Mouse (Mus musculus) E14TG2a.4 (cell line): ENCODE results near the gene Gm17087.

Source experiments
- H3K27me3 ChIP-seq: 2 replicates; pipeline ENCODE4 v1.6.1; 2014; ENCODE audit warnings: low read length, control low read depth; ENCODE audit not compliant: insufficient read depth
- H3K36me3 ChIP-seq: 2 replicates; pipeline ENCODE4 v1.6.1; 2014; ENCODE audit warnings: low read length, control low read depth; ENCODE audit not compliant: insufficient read depth
- H3K4me1 ChIP-seq: replicated peaks from 2 replicates; pipeline ENCODE4 v1.6.1; 2014; ENCODE audit warnings: low read depth, low read length, control low read depth
- H3K4me3 ChIP-seq: replicated peaks from 2 replicates; pipeline ENCODE4 v1.5.1; 2014; ENCODE audit warnings: mild to moderate bottlenecking, low read length
- H3K9me3 ChIP-seq: 2 replicates; pipeline ENCODE4 v1.6.1; 2014; ENCODE audit warnings: low read length, control low read depth
- CTCF ChIP-seq: conservative IDR thresholded peaks from 2 replicates; pipeline ENCODE4 v1.5.1; 2014; ENCODE audit warnings: low read length
- NANOG ChIP-seq: IDR thresholded peaks from 2 replicates; pipeline ENCODE4 v1.6.1; 2014; ENCODE audit warnings: borderline replicate concordance, low read length, mixed read lengths
- POU5F1 ChIP-seq: IDR thresholded peaks from 2 replicates; pipeline ENCODE4 v1.6.1; 2014; ENCODE audit warnings: low read length, borderline replicate concordance

Gene Gm17087

DNA sequence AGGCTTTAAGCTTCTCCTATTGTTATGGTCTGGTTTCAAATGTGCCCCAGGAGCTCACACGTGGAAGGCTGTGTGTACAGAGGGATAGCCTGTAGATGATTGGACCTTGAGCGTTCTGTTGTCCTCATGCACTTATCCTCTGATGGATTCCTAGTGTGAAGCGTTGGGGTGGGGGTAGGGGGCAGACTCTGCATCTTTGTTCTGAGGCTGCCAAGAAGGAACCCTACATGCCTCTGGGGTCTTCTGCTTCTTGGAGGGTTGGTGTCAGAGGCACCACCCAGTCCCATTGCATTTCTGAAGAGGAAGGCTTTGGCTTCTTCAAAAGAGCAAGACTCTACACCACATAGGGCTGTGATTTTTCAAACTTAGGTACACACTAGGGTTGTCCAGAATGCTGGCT, 13.1 kb downstream of the Gm17087 start:
- no peak overlapping the region for H3K4me3 ChIP-seq
- H3K27me3 ChIP-seq, result peaks cover 26% of the 10 kb centered on the region
- no peaks in the 10 kb centered on the region for H3K4me1 ChIP-seq
- no peaks in the 10 kb centered on the region for H3K9me3 ChIP-seq
- TF ChIP-seq POU5F1, result no peak
- no peak for TF ChIP-seq CTCF
- TF ChIP-seq NANOG, result no peak
- no peaks in the 10 kb centered on the region for H3K36me3 ChIP-seq

- Histone ChIP-seq H3K27me3 (peaks cover 26% of the 10 kb centered on the region), H3K36me3 (no peaks in the 10 kb centered on the region), H3K4me1 (no peaks in the 10 kb centered on the region), H3K4me3 (no peak overlapping the region), H3K9me3 (peaks cover 3% of the 10 kb centered on the region; the same call in 1 of the 2 replicates)
- no peak for TF ChIP-seq POU5F1
- TF ChIP-seq NANOG, result no peak
- no peak for TF ChIP-seq CTCF
Observed at GRCm38 (mm10) chr17:8552346-8553035, 14.3 kb downstream of the Gm17087 start.

- no peaks in the 10 kb centered on the region for H3K36me3 ChIP-seq
- H3K4me1 ChIP-seq, result peaks cover 2% of the 10 kb centered on the region; the same call in 1 of the 2 replicates
- peaks cover 26% of the 10 kb centered on the region for H3K27me3 ChIP-seq
- H3K4me3 ChIP-seq, result no peak overlapping the region
- peaks cover 5% of the 10 kb centered on the region; the same call in 1 of the 2 replicates for H3K9me3 ChIP-seq
- TF ChIP-seq CTCF, result no peak
- TF ChIP-seq POU5F1, result no peak
- no peak for TF ChIP-seq NANOG
Observed at GRCm38 (mm10) chr17:8551641-8552040, 15.1 kb downstream of the Gm17087 start.

DNA sequence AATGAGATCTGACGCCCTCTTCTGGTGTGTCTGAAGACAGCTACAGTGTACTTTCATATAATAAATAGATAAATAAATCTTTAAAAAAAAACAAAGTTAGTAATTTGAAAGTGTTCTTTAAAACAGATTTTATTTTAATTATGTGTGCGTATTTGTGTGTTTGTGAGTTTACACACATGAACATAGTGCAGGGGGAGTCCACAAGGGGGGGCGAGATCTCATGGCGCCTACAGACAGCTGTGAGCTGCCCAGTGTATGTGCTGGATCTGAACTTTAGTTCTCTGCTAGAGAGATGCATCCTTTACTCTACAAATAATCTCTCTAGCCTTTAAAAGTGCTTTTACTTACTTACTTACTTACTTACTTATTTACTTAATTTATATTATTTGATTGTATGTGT, 18.0 kb downstream of the Gm17087 start:
- Histone ChIP-seq H3K9me3 (peaks cover 8% of the 10 kb centered on the region), H3K4me1 (peaks cover 6% of the 10 kb centered on the region; the same call in 1 of the 2 replicates), H3K36me3 (no peaks in the 10 kb centered on the region), H3K4me3 (no peak overlapping the region), H3K27me3 (peaks cover 10% of the 10 kb centered on the region; the same call in 1 of the 2 replicates)
- TF ChIP-seq NANOG (no peak), CTCF (peak; percentile 26; the same call in 1 of the 2 replicates)

GRCm38 (mm10) chr17:8546366-8546765, 20.4 kb downstream of the Gm17087 start:
- no peak overlapping the region for H3K4me3 ChIP-seq
- peaks cover 15% of the 10 kb centered on the region for H3K4me1 ChIP-seq
- TF ChIP-seq CTCF, result no peak
- TF ChIP-seq POU5F1, result no peak
- no peak for TF ChIP-seq NANOG

DNA sequence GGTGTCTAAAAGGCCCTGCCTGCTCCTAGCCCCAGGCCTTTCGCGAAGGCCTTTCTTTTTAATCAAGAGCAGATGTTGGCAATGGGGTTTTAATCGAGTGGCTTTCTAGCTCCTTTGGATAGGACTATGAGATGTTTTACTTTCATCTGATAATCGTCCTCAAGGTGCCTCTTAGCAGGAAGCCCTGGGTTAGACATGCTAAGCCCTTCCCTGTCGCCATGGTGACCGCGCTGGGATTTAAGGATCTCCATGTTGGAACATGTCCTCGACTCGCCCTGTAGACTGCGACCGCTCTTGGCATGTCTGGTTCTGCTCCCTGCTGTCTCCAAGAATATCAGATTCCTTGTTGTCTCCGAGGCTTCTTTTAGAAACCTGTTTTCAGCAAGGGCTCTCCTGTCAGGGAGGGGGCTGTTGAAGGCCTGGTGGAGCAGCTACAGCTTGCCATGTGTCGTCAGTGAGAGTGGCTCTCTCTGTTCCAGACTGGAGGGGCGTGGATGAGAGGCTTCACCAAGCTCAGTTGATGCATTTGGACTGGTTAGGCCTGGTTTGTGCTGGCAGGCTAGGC, 24.7 kb downstream of the Gm17087 start:
- Histone ChIP-seq H3K4me3 (0 out of 2 replicates have a peak overlapping the region, but pooled peaks have one; percentile 10), H3K9me3 (peaks cover 13% of the 10 kb centered on the region), H3K27me3 (peaks cover 2% of the 10 kb centered on the region; the same call in 1 of the 2 replicates), H3K36me3 (no peaks in the 10 kb centered on the region), H3K4me1 (peaks cover 15% of the 10 kb centered on the region)
- no peak for TF ChIP-seq POU5F1
- TF ChIP-seq CTCF, result no peak
- no peak for TF ChIP-seq NANOG

More at GRCm38 (mm10) chr17:8546366-8546765, 20.4 kb downstream of the Gm17087 start:
- H3K36me3 ChIP-seq, result no peaks in the 10 kb centered on the region
- peaks cover 8% of the 10 kb centered on the region; the same call in 1 of the 2 replicates for H3K27me3 ChIP-seq
- peaks cover 16% of the 10 kb centered on the region for H3K9me3 ChIP-seq

DNA sequence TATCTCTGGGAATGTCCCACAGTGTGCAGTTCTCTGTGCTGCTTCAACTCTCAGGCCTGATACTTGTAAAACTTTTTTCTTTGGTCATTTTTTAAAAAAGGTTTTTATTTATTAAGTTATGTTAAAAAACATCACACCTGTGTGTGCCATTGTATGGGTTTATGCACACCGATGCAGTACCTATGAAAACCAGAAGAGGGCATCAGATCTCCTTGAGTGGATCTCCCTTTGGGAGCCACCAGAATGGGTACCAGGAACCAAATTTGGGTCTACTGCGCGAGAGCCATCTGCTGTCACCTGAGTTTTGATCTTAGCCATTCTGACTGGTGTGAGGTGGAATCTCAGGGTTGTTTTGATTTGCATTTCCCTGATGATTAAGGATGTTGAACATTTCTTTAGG, 28.6 kb downstream of the Gm17087 start:
- no peak for TF ChIP-seq POU5F1
- TF ChIP-seq NANOG, result no peak
- TF ChIP-seq CTCF, result peak; percentile 60
- peaks cover 10% of the 10 kb centered on the region for H3K9me3 ChIP-seq
- peaks cover 9% of the 10 kb centered on the region; the same call in 1 of the 2 replicates for H3K4me1 ChIP-seq
- no peak overlapping the region for H3K4me3 ChIP-seq
- no peaks in the 10 kb centered on the region for H3K36me3 ChIP-seq
- H3K27me3 ChIP-seq, result no peaks in the 10 kb centered on the region

- Histone ChIP-seq H3K36me3 (no peaks in the 10 kb centered on the region), H3K27me3 (no peaks in the 10 kb centered on the region), H3K9me3 (peaks cover 3% of the 10 kb centered on the region; the same call in 1 of the 2 replicates), H3K4me3 (no peak overlapping the region), H3K4me1 (no peaks in the 10 kb centered on the region)
- no peak for TF ChIP-seq NANOG
Observed at GRCm38 (mm10) chr17:8536522-8536921, 30.2 kb downstream of the Gm17087 start.
